ENCODE assay signal across 19 mouse cellular contexts in genomic region chr5:120427451-120427938, GRCm38 (mm10). TPM values are rescaled to one million over a fixed set of nuclear protein-coding genes. Genes with fewer than 3 reads are reported as not detected.
DNase-seq lines count a peak whose midpoint lies in the region; ATAC-seq lines count a peak whose summit lies in the region.
"Had no signal": no experiment of that assay in that cellular context is flagged by ENCODE, and none has a peak within 500 bp of the region (broad histone marks: within the 10 kb centered on the region; RNA-seq: fewer than 3 reads in every experiment).

No protein-coding gene starts in this region.

- 0 out of 2 replicates have a peak, but pooled peaks have one; percentile 13 for ATAC-seq in neural tube, embryonic 13.5 days (ENCODE audit: low read depth)
- ATAC-seq in kidney, embryonic 16.5 days (ENCODE audit: low FRiP score, low TSS enrichment) = no peak
- no peak for ATAC-seq in monocyte, adult 5-6 weeks (replicated peaks; ENCODE audit: insufficient number of reproducible peaks, low FRiP score, low TSS enrichment, poor library complexity, severe bottlenecking)

- no peaks in the 10 kb centered on the region for H3K9me3 ChIP-seq in hindbrain, embryonic 10.5 days
- H3K9me3 ChIP-seq in midbrain, embryonic 10.5 days (replicated peaks) = no peaks in the 10 kb centered on the region
- no peaks in the 10 kb centered on the region for H3K9me3 ChIP-seq in neural tube, embryonic 13.5 days
- no peaks in the 10 kb centered on the region for H3K9me3 ChIP-seq in kidney, embryonic 16.5 days (ENCODE audit: low read length)
- H3K9me3 ChIP-seq: embryonic facial prominence, embryonic 12.5 days; limb, embryonic 15.5 days; megakaryocyte, embryonic 14.5 days had no signal

- under 1% methylated on average over 33 of the region's 33 CpGs for WGBS in hindbrain, embryonic 10.5 days
- under 1% methylated on average over 33 of the region's 33 CpGs for WGBS in midbrain, embryonic 10.5 days
- WGBS in neural tube, embryonic 13.5 days = under 1% methylated on average over 33 of the region's 33 CpGs
- under 1% methylated on average over 33 of the region's 33 CpGs for WGBS in kidney, embryonic 16.5 days

- peak overlapping the region; percentile 92 for H3K9ac ChIP-seq in neural tube, embryonic 13.5 days
- H3K9ac ChIP-seq in kidney, embryonic 16.5 days (replicated peaks; ENCODE audit: low read length) = no peak overlapping the region
- H3K9ac ChIP-seq: embryonic facial prominence, embryonic 12.5 days; limb, embryonic 15.5 days; lung, embryonic 14.5 days had no signal

- H3K4me3 ChIP-seq in hindbrain, embryonic 10.5 days = peak overlapping the region; percentile 30
- H3K4me3 ChIP-seq in midbrain, embryonic 10.5 days = peak overlapping the region; percentile 59
- H3K4me3 ChIP-seq in neural tube, embryonic 13.5 days = peak overlapping the region; percentile 59
- H3K4me3 ChIP-seq in kidney, embryonic 16.5 days (ENCODE audit: low read length) = no peak overlapping the region
- H3K4me3 ChIP-seq: embryonic facial prominence, embryonic 12.5 days; limb, embryonic 15.5 days; megakaryocyte, embryonic 14.5 days had no signal

- H3K27me3 ChIP-seq in hindbrain, embryonic 10.5 days (ENCODE audit: insufficient read depth, poor library complexity, severe bottlenecking) = peaks cover 100% of the 10 kb centered on the region
- peaks cover 100% of the 10 kb centered on the region for H3K27me3 ChIP-seq in midbrain, embryonic 10.5 days (ENCODE audit: low read depth, poor library complexity, severe bottlenecking)
- H3K27me3 ChIP-seq in neural tube, embryonic 13.5 days = peaks cover 93% of the 10 kb centered on the region
- H3K27me3 ChIP-seq in kidney, embryonic 16.5 days (ENCODE audit: insufficient read depth, low read length) = peaks cover 97% of the 10 kb centered on the region

- H3K36me3 ChIP-seq in hindbrain, embryonic 10.5 days = no peaks in the 10 kb centered on the region
- no peaks in the 10 kb centered on the region for H3K36me3 ChIP-seq in midbrain, embryonic 10.5 days
- H3K36me3 ChIP-seq in neural tube, embryonic 13.5 days = no peaks in the 10 kb centered on the region
- no peaks in the 10 kb centered on the region for H3K36me3 ChIP-seq in kidney, embryonic 16.5 days (ENCODE audit: insufficient read depth, low read length)
- H3K36me3 ChIP-seq: embryonic facial prominence, embryonic 12.5 days; limb, embryonic 15.5 days had no signal

- peak overlapping the region; percentile 24; the same call in 1 of the 2 replicates for H3K27ac ChIP-seq in hindbrain, embryonic 10.5 days
- H3K27ac ChIP-seq in midbrain, embryonic 10.5 days (replicated peaks) = peak overlapping the region; percentile 64
- peak overlapping the region; percentile 95 for H3K27ac ChIP-seq in neural tube, embryonic 13.5 days (replicated peaks)
- H3K27ac ChIP-seq in kidney, embryonic 16.5 days (ENCODE audit: low read length) = no peak overlapping the region
- H3K27ac ChIP-seq: embryonic facial prominence, embryonic 12.5 days; kidney, postnatal 0 days; limb, embryonic 15.5 days had no signal

- peaks cover 23% of the 10 kb centered on the region for H3K4me1 ChIP-seq in hindbrain, embryonic 10.5 days (replicated peaks)
- H3K4me1 ChIP-seq in midbrain, embryonic 10.5 days = peaks cover 54% of the 10 kb centered on the region
- peaks cover 24% of the 10 kb centered on the region for H3K4me1 ChIP-seq in neural tube, embryonic 13.5 days (replicated peaks)
- 0 out of 2 replicates have a peak, but pooled peaks cover 4% of the 10 kb centered on the region for H3K4me1 ChIP-seq in kidney, embryonic 16.5 days (ENCODE audit: insufficient read depth, low read length)

- H3K4me2 ChIP-seq in neural tube, embryonic 13.5 days = peak overlapping the region; percentile 63
- no peak overlapping the region for H3K4me2 ChIP-seq in kidney, embryonic 16.5 days (replicated peaks; ENCODE audit: low read depth, low read length)
- H3K4me2 ChIP-seq: embryonic facial prominence, embryonic 12.5 days; heart, embryonic 11.5 days; limb, embryonic 15.5 days; lung, embryonic 14.5 days had no signal

- peak; percentile 34 to 47 for DNase-seq in cerebellum, postnatal 10 days
- DNase-seq in cerebellum, postnatal 14 days = no peak
- no peak for DNase-seq in hindbrain, embryonic 10.5 days (ENCODE audit: low spot score)
- DNase-seq in midbrain, embryonic 10.5 days (ENCODE audit: low spot score) = peak; percentile 58
- no peak for DNase-seq in thymus, postnatal 25 days
- DNase-seq: adrenal gland, postnatal 25 days; layer of hippocampus, postnatal 36 days; lung, embryonic 14.5 days; right cerebral cortex, postnatal 14 days had no signal

RNA-seq across cellular contexts. Expression of gene Lhx5, which starts 4.0 kb away (rescaled TPM):
- polyA plus RNA-seq in hindbrain, embryonic 10.5 days (2016; fragmentation: Nextera tagmentation; extraction: Ambion mirVana) = 12.1 and 34.0 TPM in 2 replicates
- polyA plus RNA-seq in midbrain, embryonic 10.5 days (2016; fragmentation: Nextera tagmentation; extraction: Ambion mirVana) = 23.5 and 30.5 TPM in 2 replicates
- polyA plus RNA-seq in neural tube, embryonic 13.5 days (2015; fragmentation: Nextera tagmentation; extraction: Ambion mirVana) = 42.0 and 46.0 TPM in 2 replicates
- polyA plus RNA-seq in kidney, embryonic 16.5 days (2015; fragmentation: Nextera tagmentation; extraction: Ambion mirVana) = not detected in 2 replicates
- total RNA-seq in monocyte, adult 5-6 weeks (2017) = not detected in 3 replicates
- total RNA-seq: adrenal gland, postnatal 25 days; hematopoietic stem cell, adult 5-6 weeks had no signal
- polyA plus RNA-seq: kidney, postnatal 0 days; limb, embryonic 15.5 days; lung, embryonic 14.5 days had no signal

RNA-seq across cellular contexts. Expression of gene Sdsl, which starts 45.1 kb away (rescaled TPM):
- 6.2 and 7.9 TPM in 2 replicates for polyA plus RNA-seq in hindbrain, embryonic 10.5 days (2016; fragmentation: Nextera tagmentation; extraction: Ambion mirVana)
- polyA plus RNA-seq in midbrain, embryonic 10.5 days (2016; fragmentation: Nextera tagmentation; extraction: Ambion mirVana) = 5.5 and 6.2 TPM in 2 replicates
- 5.2 and 6.9 TPM in 2 replicates for polyA plus RNA-seq in neural tube, embryonic 13.5 days (2015; fragmentation: Nextera tagmentation; extraction: Ambion mirVana)
- polyA plus RNA-seq in kidney, embryonic 16.5 days (2015; fragmentation: Nextera tagmentation; extraction: Ambion mirVana) = 13.3 and 15.3 TPM in 2 replicates
- not detected in 3 replicates for total RNA-seq in monocyte, adult 5-6 weeks (2017)

RNA-seq across cellular contexts. Expression of gene Sds, which starts 48.8 kb away (rescaled TPM):
- not detected in 2 replicates for polyA plus RNA-seq in hindbrain, embryonic 10.5 days (2016; fragmentation: Nextera tagmentation; extraction: Ambion mirVana)
- not detected in 2 replicates for polyA plus RNA-seq in midbrain, embryonic 10.5 days (2016; fragmentation: Nextera tagmentation; extraction: Ambion mirVana)
- polyA plus RNA-seq in neural tube, embryonic 13.5 days (2015; fragmentation: Nextera tagmentation; extraction: Ambion mirVana) = not detected in 2 replicates
- polyA plus RNA-seq in kidney, embryonic 16.5 days (2015; fragmentation: Nextera tagmentation; extraction: Ambion mirVana) = not detected in 2 replicates
- total RNA-seq in monocyte, adult 5-6 weeks (2017) = not detected in 3 replicates
- total RNA-seq: adrenal gland, postnatal 25 days; hematopoietic stem cell, adult 5-6 weeks; layer of hippocampus, postnatal 36 days had no signal
- polyA plus RNA-seq: embryonic facial prominence, embryonic 12.5 days; frontal cortex, adult 2 months; heart, embryonic 11.5 days; kidney, postnatal 0 days; lung, embryonic 14.5 days had no signal

Comparison
In these comparisons a context has a peak if more than half of its experiments do, and no peak if none do; other contexts are left out.
1. DNase-seq: peak in cerebellum, postnatal 10 days (2 of 2) and midbrain, embryonic 10.5 days (single experiment); none in cerebellum, postnatal 14 days (0 of 2), hindbrain, embryonic 10.5 days (single experiment) and thymus, postnatal 25 days (single experiment).
2. RNA of gene Lhx5, which starts 4.0 kb away (polyA plus RNA-seq): 42.0 to 46.0 TPM in neural tube, embryonic 13.5 days, 12.1 to 34.0 TPM in hindbrain, embryonic 10.5 days and 23.5 to 30.5 TPM in midbrain, embryonic 10.5 days; not detected in kidney, embryonic 16.5 days; every median in the first group is over 10 times any median in the second.